Mouse (Mus musculus) E14TG2a.4 (cell line): Measurements from ENCODE around the gene Dnal4.

Experiments
- CTCF ChIP-seq: conservative IDR thresholded peaks from 2 replicates; pipeline ENCODE4 v1.5.1; 2014; ENCODE audit warnings: low read length
- NANOG ChIP-seq: IDR thresholded peaks from 2 replicates; pipeline ENCODE4 v1.6.1; 2014; ENCODE audit warnings: borderline replicate concordance, low read length, mixed read lengths

DNA sequence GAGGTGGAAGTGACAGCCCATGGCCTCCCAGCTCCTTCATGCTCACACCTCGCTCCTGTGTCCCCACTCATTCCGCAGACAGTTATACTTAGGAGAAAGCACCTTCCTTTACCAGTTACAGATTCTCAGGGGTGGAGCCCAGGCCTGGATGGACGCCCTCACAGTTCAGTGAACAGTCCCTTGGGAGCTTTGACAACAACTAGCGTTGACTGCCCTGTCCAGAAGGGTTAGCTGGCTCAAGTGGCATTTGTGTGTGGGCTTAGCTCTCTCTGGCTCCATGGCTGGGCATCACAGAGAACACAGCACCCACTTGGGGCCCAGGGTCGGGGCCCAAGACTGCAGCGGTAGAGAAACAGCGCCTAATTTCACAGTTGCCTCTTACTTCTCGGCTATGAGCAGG is 43.3 kb downstream of the Dnal4 start:
- TF ChIP-seq CTCF (no peak), NANOG (no peak)
